Mouse (Mus musculus): Measurements from ENCODE around the gene Csmd2.

- no peak for TF ChIP-seq POLR2A (IDR thresholded peaks at IDR 0.05; ENCODE audit: low read depth, low read length)
- TF ChIP-seq CTCF (IDR thresholded peaks at IDR 0.05; ENCODE audit: extremely low read depth, insufficient read depth, insufficient read length, insufficient replicate concordance), result no peak
Observed at GRCm38 (mm10) chr4:128170181-128170580, 182.5 kb downstream of the Csmd2 start.

All from spleen, adult 2 months (tissue).